Mouse (Mus musculus) forebrain, embryonic 14.5 days (tissue): Measurements from ENCODE around the gene Amfr. TPM values are rescaled to one million over a fixed set of nuclear protein-coding genes. Genes with fewer than 3 reads are reported as not detected.

Experiments
- ATAC-seq: fragments of 200-750 bp; cut with Nextera tagmentation; 2 replicates; pipeline ENCODE4 v1.8.0; 2017; ENCODE audit warnings: mild to moderate bottlenecking, moderate library complexity
- DNase-seq: peaks from one replicate; pipeline ENCODE4 v3.0.0-alpha.2; 2015; ENCODE audit warnings: low spot score
- H3K27ac ChIP-seq: fragments of 300-500 bp; sonication (generic); 2 replicates; pipeline ENCODE4 v1.5.1; 2014; ENCODE audit warnings: low read depth, mild to moderate bottlenecking, control low read depth, low read length, moderate library complexity
- H3K27me3 ChIP-seq: fragments of 300-500 bp; sonication (generic); replicated peaks from 2 replicates; pipeline ENCODE4 v1.6.1; 2014; ENCODE audit warnings: low read length, control low read depth, mixed read lengths; ENCODE audit not compliant: control insufficient read depth, insufficient read depth
- H3K36me3 ChIP-seq: fragments of 300-500 bp; sonication (generic); 2 replicates; pipeline ENCODE4 v1.6.1; 2014; ENCODE audit warnings: low read length, control low read depth; ENCODE audit not compliant: control insufficient read depth, insufficient read depth
- H3K4me1 ChIP-seq: fragments of 300-500 bp; sonication (generic); 2 replicates; pipeline ENCODE4 v1.6.1; 2014; ENCODE audit warnings: antibody characterized with exemption, low read length, control low read depth; ENCODE audit not compliant: control insufficient read depth, insufficient read depth
- H3K4me2 ChIP-seq: fragments of 300-500 bp; sonication (generic); 2 replicates; pipeline ENCODE4 v1.6.1; 2014; ENCODE audit warnings: mild to moderate bottlenecking, control low read depth, low read length
- H3K4me3 ChIP-seq: fragments of 300-500 bp; sonication (generic); 2 replicates; pipeline ENCODE4 v1.5.1; 2014; ENCODE audit warnings: low read depth, low read length, control low read depth
- H3K9ac ChIP-seq: fragments of 300-500 bp; sonication (generic); 2 replicates; pipeline ENCODE4 v1.6.1; 2014; ENCODE audit warnings: mild to moderate bottlenecking, low read length, control low read depth, moderate library complexity
- H3K9me3 ChIP-seq: fragments of 300-500 bp; sonication (generic); replicated peaks from 2 replicates; pipeline ENCODE4 v1.6.1; 2016; ENCODE audit warnings: low read length, control low read depth, mixed read lengths; ENCODE audit not compliant: control insufficient read depth
- WGBS: fragments of 180-500 bp; shearing (Covaris S2); extraction: QIAGEN DNeasy Blood & Tissue Kit; methylation state at CpG from one replicate; pipeline ENCODE4 v1.1.7; 2014; 5-methylcytosine and 5-hydroxymethylcytosine counted together
- polyA plus RNA-seq: library from polyadenylated mRNA; unstranded; fragments of >200 nt; fragmentation: Nextera tagmentation; extraction: Ambion mirVana; gene quantifications from 2 replicates; pipeline ENCODE4 v1.2.1, GENCODE M21; 2014

Gene Amfr
- polyA plus RNA-seq, 1 experiment from 2014 or later, result 55.8 TPM

DNA sequence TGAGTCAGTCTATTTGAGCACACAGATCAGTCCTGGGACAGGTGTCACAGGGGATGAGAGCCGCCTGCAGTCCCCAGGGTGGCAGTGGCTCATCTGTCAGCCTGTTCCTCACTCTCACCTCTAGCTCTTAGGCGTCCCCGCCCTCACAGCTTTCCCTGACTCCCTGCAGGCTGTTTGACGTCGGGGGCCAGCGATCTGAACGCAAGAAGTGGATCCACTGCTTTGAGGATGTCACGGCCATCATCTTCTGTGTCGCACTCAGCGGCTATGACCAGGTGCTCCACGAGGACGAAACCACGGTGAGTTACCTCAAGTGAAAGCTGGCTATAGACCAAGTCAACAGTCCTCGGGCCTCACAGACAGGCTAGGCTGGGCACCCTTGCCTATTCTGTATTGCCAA lies 62.5 kb downstream of the Amfr start:
- Histone ChIP-seq H3K27me3 (no peaks in the 10 kb centered on the region), H3K4me3 (no peak overlapping the region), H3K27ac (no peak overlapping the region), H3K9ac (no peak overlapping the region), H3K4me2 (no peak overlapping the region), H3K9me3 (no peaks in the 10 kb centered on the region), H3K36me3 (peaks cover 94% of the 10 kb centered on the region), H3K4me1 (no peaks in the 10 kb centered on the region)
- WGBS, result 87% methylated on average over 14 of the region's 14 CpGs
- no peak for DNase-seq
- no peak for ATAC-seq

DNA sequence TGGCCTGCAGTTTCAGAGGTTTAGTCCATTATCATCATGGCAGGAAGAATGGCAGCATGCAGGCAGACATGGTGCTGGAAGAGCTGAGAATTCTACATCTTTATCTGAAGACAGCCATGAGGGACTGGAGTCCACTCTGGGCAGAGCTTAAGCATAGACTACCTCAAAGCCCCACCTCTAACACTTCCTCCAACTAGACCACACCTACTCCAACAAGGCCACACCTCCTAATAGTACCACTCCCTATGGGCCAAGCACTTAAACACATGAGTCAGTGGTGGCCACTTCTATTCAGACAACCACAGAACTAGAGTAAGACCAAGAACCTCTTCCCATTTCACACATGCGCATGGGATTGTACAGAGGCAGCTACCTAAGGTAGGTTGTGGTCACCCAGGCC lies 66.2 kb downstream of the Amfr start:
- DNase-seq (no peak), ATAC-seq (no peak)
- WGBS, result 100% methylated on average over 1 of the region's 1 CpGs
- no peak overlapping the region for H3K27ac ChIP-seq
- H3K9me3 ChIP-seq, result no peaks in the 10 kb centered on the region
- no peak overlapping the region for H3K4me3 ChIP-seq
- H3K9ac ChIP-seq, result no peak overlapping the region
- no peak overlapping the region for H3K4me2 ChIP-seq
- H3K4me1 ChIP-seq, result peaks cover 2% of the 10 kb centered on the region; the same call in 1 of the 2 replicates
- H3K27me3 ChIP-seq, result no peaks in the 10 kb centered on the region
- H3K36me3 ChIP-seq, result peaks cover 82% of the 10 kb centered on the region

DNA sequence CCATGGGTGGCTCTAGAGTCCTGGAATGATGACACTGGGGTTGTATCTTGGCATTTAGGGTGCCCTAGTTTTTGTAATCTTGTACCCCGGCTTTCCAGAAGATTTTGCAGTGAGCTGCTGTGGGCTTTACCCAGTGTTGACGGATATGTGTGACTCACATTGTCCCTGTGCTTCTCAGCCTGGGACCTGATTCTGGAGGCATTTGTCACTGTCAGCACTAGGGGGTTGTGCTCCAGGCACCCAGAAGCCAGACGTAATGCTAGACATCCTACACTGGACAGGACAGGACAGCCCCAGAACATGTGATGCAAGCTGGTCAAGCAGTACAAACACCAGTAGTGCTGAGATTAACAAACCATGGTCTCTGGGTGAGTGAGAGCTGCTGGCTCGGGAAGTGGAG lies 66.9 kb downstream of the Amfr start:
- DNase-seq (no peak), ATAC-seq (no peak)
- Histone ChIP-seq H3K27ac (no peak overlapping the region), H3K27me3 (no peaks in the 10 kb centered on the region), H3K4me1 (peaks cover 3% of the 10 kb centered on the region; the same call in 1 of the 2 replicates), H3K9me3 (no peaks in the 10 kb centered on the region), H3K9ac (no peak overlapping the region), H3K36me3 (peaks cover 76% of the 10 kb centered on the region), H3K4me3 (no peak overlapping the region), H3K4me2 (no peak overlapping the region)
- WGBS, result 91% methylated on average over 4 of the region's 4 CpGs

DNA sequence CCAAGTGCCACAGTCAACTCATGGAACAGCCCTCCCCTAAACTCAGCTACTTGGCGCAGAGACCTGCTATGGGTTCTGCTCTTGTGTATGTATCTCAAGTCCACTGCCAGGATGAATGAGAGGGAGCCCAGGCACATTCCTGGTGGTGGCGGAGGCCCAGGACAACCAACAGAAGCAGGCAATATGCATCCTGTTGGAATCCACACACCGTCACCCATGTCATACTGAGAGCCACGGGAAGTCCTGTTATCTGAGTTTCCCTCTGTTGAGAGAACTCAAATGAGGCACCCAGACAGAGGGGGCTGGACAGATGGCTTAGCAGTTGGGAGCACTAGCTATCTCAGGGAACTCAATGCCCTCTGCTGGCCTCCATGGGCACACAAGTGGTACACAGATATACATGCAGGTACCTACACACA lies 71.0 kb downstream of the Amfr start:
- peaks cover 38% of the 10 kb centered on the region for H3K36me3 ChIP-seq
- 0 out of 2 replicates have a peak, but pooled peaks have one; percentile 29 for ATAC-seq
- no peak overlapping the region for H3K4me3 ChIP-seq
- WGBS, result 74% methylated on average over 4 of the region's 4 CpGs
- no peak overlapping the region for H3K27ac ChIP-seq
- H3K9me3 ChIP-seq, result no peaks in the 10 kb centered on the region
- DNase-seq, result no peak
- no peaks in the 10 kb centered on the region for H3K27me3 ChIP-seq
- H3K9ac ChIP-seq, result no peak overlapping the region
- peaks cover 3% of the 10 kb centered on the region; the same call in 1 of the 2 replicates for H3K4me1 ChIP-seq
- no peak overlapping the region for H3K4me2 ChIP-seq

DNA sequence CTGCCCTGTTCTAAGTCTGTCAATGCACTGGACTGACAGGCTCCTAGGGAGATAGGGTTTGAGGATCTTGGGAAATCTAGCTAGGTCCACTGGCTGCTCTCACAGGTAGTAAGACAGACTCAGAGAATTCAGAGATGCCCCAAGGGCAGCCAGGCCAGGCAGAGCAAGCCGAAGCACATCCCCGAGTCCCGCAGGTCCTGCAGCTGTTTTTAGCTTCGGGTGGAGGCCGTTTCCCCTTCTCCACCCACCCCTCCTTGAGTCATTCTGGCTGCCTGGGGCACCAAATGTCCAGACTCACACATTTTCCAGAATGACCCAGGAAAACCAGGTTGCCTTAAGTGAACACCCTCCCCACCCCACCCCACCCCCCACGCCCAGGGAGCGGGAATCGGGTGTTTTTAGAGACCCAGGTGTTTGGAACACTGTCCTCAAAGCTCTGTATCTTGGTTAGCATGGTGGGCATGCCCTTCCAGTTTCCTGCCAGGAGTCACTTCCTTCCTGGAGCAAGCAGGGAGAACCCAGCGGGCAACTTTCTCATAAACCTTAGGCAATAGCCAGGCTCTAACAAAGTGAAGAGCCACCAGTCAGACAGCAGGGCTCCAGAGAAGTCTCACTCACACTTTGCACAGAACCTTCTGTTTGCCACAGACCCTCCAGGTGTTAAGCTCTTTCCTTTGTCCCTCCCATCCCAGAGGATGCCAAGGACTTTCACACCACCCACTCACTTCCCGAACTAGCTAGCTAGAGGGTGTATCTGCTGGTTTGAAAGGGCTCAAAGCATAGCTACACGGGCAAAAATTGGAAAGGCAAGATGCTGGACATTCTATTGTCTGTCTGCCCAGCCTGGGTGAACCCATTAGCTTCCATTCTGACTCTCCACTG lies 71.9 kb downstream of the Amfr start:
- H3K36me3 ChIP-seq, result peaks cover 29% of the 10 kb centered on the region; the same call in 1 of the 2 replicates
- no peaks in the 10 kb centered on the region for H3K27me3 ChIP-seq
- ATAC-seq, result no peak
- no peak overlapping the region for H3K4me3 ChIP-seq
- H3K4me2 ChIP-seq, result no peak overlapping the region
- no peak overlapping the region for H3K27ac ChIP-seq
- peaks cover 3% of the 10 kb centered on the region; the same call in 1 of the 2 replicates for H3K4me1 ChIP-seq
- no peak for DNase-seq
- H3K9me3 ChIP-seq, result no peaks in the 10 kb centered on the region
- WGBS, result 73% methylated on average over 11 of the region's 11 CpGs
- no peak overlapping the region for H3K9ac ChIP-seq

DNA sequence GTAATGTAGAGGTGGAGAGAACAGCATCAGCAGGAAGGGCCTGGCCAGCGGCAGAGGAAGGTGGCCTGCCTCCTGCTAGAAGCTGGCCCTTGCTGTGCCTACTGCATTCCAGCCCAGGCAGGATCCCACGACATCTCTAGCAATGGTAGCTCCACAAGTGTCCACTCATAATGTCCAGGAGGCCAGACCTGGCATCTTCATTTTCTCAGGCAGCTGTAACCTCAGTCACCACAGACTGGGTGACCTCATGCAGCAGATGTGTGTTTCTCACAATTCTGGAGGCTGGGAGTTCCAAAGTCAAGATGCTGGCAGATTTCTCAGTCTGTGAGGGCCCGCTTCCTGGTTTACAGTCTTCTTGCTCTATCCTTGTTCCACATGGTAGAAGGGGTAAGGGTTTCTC lies 74.4 kb downstream of the Amfr start:
- WGBS, result 100% methylated on average over 3 of the region's 3 CpGs
- H3K4me3 ChIP-seq, result no peak overlapping the region

DNA sequence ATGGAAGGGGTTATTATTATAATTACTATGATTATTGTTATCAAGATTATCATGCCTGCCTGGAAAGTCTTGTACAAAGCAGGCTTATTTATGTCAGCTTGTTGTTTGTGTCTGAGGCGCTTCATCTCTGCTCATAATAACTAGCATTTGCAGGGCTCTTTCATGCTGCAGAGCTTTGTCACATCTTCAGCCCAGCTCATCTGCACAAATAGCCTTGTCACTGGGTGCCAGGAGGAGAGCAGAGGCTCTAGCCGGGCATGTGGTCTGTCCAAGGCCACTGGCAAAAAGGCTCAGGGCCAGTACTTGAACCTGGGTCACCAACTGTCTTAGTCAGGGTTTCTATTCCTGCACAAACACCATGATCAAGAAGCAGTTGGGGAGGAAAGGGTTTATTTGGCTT lies 79.4 kb downstream of the Amfr start:
- 61% methylated on average over 2 of the region's 2 CpGs for WGBS
- H3K4me3 ChIP-seq, result no peak overlapping the region
- no peak overlapping the region for H3K27ac ChIP-seq
- no peak for DNase-seq
- H3K27me3 ChIP-seq, result no peaks in the 10 kb centered on the region
- H3K9me3 ChIP-seq, result no peaks in the 10 kb centered on the region
- ATAC-seq, result peak; percentile 40
- H3K4me1 ChIP-seq, result peaks cover 13% of the 10 kb centered on the region
- H3K9ac ChIP-seq, result no peak overlapping the region
- peaks cover 4% of the 10 kb centered on the region; the same call in 1 of the 2 replicates for H3K36me3 ChIP-seq
- no peak overlapping the region for H3K4me2 ChIP-seq

More for the DNA sequence above, 74.4 kb downstream of the Amfr start:
- no peak overlapping the region for H3K4me2 ChIP-seq
- H3K27ac ChIP-seq, result no peak overlapping the region
- DNase-seq (no peak), ATAC-seq (no peak)
- no peaks in the 10 kb centered on the region for H3K9me3 ChIP-seq
- no peaks in the 10 kb centered on the region for H3K27me3 ChIP-seq
- H3K4me1 ChIP-seq, result peaks cover 3% of the 10 kb centered on the region; the same call in 1 of the 2 replicates
- H3K36me3 ChIP-seq, result peaks cover 8% of the 10 kb centered on the region; the same call in 1 of the 2 replicates
- H3K9ac ChIP-seq, result no peak overlapping the region

DNA sequence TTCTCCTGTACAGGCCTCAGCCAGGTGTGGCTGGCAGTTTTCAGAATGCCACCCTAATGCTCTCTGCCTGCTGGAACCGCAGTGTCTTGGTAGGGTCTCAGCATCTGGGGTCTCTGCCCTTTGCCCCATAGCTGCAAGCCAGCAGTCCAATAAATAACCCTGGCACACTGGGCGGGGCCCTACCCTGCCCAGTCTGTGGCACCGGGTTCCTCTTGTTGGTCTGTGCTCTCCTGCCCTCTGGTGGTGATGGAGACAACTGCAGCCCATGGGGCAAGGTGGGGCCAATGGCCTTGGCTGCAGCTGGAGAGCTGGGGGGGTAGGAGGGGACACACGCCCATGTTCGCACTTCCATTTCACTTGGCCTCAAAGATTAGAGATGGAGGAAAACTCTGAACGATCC lies 79.8 kb downstream of the Amfr start:
- H3K9me3 ChIP-seq, result no peaks in the 10 kb centered on the region
- peaks cover 13% of the 10 kb centered on the region for H3K4me1 ChIP-seq
- H3K36me3 ChIP-seq, result peaks cover 4% of the 10 kb centered on the region; the same call in 1 of the 2 replicates
- H3K4me2 ChIP-seq, result no peak overlapping the region
- no peak overlapping the region for H3K4me3 ChIP-seq
- no peak overlapping the region for H3K9ac ChIP-seq
- H3K27ac ChIP-seq, result peak overlapping the region; percentile 68; the same call in 1 of the 2 replicates
- H3K27me3 ChIP-seq, result no peaks in the 10 kb centered on the region
- 22% methylated on average over 6 of the region's 6 CpGs for WGBS
- ATAC-seq, result peak; percentile 74
- peak; percentile 83 for DNase-seq

DNA sequence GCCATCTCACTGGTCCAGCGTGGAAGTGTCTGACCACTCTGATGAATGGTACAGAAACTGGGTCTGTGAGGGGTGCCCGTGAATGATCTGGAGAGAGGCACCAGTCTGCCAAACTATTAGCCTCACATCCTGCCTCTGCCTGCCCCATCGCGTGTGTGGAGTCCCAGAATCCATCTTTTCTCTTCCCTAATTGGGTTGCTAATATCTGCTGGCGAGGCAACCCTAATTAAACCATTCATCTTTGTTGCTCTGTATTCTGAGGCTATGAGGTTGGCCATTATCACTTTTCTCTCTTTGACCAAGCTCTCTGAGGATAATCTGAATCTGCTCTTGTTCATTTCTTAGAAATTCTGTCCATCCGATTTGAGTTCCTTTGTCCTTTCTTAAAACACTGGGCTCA lies 81.3 kb downstream of the Amfr start:
- 10% methylated on average over 6 of the region's 6 CpGs for WGBS
- ATAC-seq (peak; percentile 42), DNase-seq (peak; percentile 71)

More for the DNA sequence above, 81.3 kb downstream of the Amfr start:
- H3K4me3 ChIP-seq, result no peak overlapping the region
- peaks cover 13% of the 10 kb centered on the region for H3K4me1 ChIP-seq
- H3K4me2 ChIP-seq, result no peak overlapping the region
- H3K9ac ChIP-seq, result no peak overlapping the region
- peaks cover 7% of the 10 kb centered on the region; the same call in 1 of the 2 replicates for H3K36me3 ChIP-seq
- peak overlapping the region; percentile 68 for H3K27ac ChIP-seq
- H3K9me3 ChIP-seq, result no peaks in the 10 kb centered on the region
- no peaks in the 10 kb centered on the region for H3K27me3 ChIP-seq
